ENCODE assay signal across 18 mouse cellular contexts in genomic region chr8:98243328-98243926, GRCm38 (mm10).
"Had no signal": no experiment of that assay in that cellular context is flagged by ENCODE, and none has a peak within 500 bp of the region (broad histone marks: within the 10 kb centered on the region; RNA-seq: fewer than 3 reads in every experiment).

No protein-coding gene starts in this region.

- H3K9me3 ChIP-seq: neural tube, embryonic 13.5 days had no signal

- H3K4me2 ChIP-seq: liver, embryonic 13.5 days; midbrain, embryonic 11.5 days; neural tube, embryonic 13.5 days had no signal

- H3K4me3 ChIP-seq: left cerebral cortex, adult 2 months; liver, embryonic 13.5 days; myocyte; neural tube, embryonic 13.5 days had no signal

- H3K27ac ChIP-seq: kidney, postnatal 0 days; left cerebral cortex, adult 2 months; liver, embryonic 13.5 days; neural tube, embryonic 13.5 days had no signal

- DNase-seq: kidney, adult 2 months; kidney, postnatal 36 days; layer of hippocampus, postnatal 36 days; liver, embryonic 13.5 days; lung, adult 2 months; lung, postnatal 36 days; retina, postnatal 1 day; right cerebral cortex, postnatal 25 days; thymus, adult 2 months; thymus, postnatal 14 days; thymus, postnatal 4 days had no signal

- H3K4me1 ChIP-seq: liver, embryonic 13.5 days; neural tube, embryonic 13.5 days had no signal

- H3K9ac ChIP-seq: liver, embryonic 13.5 days; neural tube, embryonic 13.5 days had no signal

- H3K27me3 ChIP-seq: liver, embryonic 13.5 days; neural tube, embryonic 13.5 days had no signal

- ATAC-seq: intestine, postnatal 0 days; midbrain, embryonic 16.5 days had no signal

- H3K36me3 ChIP-seq: liver, embryonic 13.5 days; neural tube, embryonic 13.5 days had no signal
